Mouse (Mus musculus): ENCODE data around the gene Banp.

- no peak for TF ChIP-seq POLR2AphosphoS5 (IDR thresholded peaks at IDR 0.05; ENCODE audit: insufficient replicate concordance, low read depth, low read length)
- TF ChIP-seq CTCF (IDR thresholded peaks at IDR 0.05; ENCODE audit: low read depth, low read length), result no peak
- no peak for TF ChIP-seq GATA2 (IDR thresholded peaks at IDR 0.05; ENCODE audit: borderline replicate concordance, low read depth, low read length)
These were observed 18.0 kb upstream of the Banp start for GRCm38 (mm10) chr8:121931571-121931970.
